Mouse (Mus musculus): ENCODE results near the gene Cacng5. TPM values are rescaled to one million over a fixed set of nuclear protein-coding genes. Genes with fewer than 3 reads are reported as not detected.

Gene Cacng5
- 1 to 10 TPM; 2.0 to 2.5 TPM for total RNA-seq (2021)
- long read RNA-seq, experiment 1, partial matches to known transcripts = 0 of 1 reads
- long read RNA-seq, experiment 1, other reads (novel, unspliced or antisense) = 0 of 1 reads
- long read RNA-seq, experiment 2, partial matches to known transcripts = 0 of 2 reads
- long read RNA-seq, experiment 2, other reads (novel, unspliced or antisense) = 1 of 2 reads

DNA sequence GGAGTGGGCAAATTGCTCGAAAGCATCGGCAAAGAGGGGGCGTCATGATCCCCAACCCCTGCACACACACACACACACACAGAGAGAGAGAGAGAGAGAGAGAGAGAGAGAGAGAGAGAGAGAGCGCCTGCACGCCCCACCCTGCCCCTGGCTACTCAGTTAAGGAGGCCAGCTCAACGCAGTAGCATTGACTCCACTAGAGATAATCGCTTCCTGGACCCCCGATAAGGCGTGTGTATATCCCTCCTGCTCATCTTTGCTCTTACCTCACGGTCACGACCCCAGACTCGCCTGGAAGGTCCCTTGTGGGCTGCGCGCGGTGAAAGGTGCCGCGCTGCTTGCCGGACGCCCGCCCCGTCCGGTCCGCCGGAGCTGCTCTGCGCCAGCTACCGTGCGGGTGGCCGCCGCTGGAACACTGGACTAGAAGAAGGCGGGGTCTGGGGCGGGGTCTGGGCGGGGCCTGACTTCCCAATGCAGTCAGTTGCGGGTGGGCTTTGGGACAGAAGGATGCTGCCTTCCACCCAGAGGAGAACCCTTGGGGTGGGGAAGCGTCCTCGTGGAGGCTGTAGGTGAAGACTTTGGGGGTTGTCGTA, at the start of gene Cacng5:
Gene Cacng5 (minus strand): TSS at position 422 of the 593 bp plus-strand sequence.
- no peak for DNase-seq (ENCODE audit: low spot score in 2 of 2)

DNA sequence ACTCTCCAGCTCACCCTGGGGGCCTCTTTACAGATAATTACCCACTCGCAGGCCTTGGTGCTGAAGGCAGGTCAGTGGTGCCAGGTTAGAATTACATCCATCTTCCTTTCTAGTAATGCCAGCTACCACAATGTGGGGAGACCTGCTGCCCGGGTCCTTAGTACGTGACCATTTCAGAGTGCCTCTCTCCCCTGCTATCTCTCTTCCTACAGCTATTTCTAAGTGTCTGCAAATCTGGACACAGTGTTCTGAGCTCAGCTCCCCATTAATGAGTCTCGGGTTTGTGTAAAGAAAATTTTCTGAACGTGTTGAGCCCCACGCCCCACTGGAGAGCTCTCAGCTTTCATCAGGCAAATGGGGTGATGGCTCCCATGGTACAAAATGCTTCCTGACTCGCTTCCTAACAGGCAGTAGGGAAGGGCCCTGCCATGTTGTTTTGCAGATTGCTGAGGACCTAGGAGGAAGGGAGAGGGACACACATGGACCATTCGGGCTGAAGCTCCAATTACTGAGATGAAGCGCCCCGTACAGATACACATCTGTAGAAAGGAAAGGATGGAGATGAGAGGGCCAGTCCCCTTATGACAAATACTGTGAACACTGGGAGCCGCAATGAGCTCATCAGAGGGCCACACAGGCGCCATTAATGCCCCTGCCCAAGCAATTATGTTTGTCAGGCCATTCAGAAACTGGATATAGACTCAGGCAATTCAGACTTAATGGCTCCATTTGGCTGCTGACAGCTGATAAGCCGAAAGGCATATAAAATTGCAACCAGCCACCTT, 42.9 kb upstream of the Cacng5 start:
- no peak for DNase-seq (ENCODE audit: low spot score in 2 of 2)

DNA sequence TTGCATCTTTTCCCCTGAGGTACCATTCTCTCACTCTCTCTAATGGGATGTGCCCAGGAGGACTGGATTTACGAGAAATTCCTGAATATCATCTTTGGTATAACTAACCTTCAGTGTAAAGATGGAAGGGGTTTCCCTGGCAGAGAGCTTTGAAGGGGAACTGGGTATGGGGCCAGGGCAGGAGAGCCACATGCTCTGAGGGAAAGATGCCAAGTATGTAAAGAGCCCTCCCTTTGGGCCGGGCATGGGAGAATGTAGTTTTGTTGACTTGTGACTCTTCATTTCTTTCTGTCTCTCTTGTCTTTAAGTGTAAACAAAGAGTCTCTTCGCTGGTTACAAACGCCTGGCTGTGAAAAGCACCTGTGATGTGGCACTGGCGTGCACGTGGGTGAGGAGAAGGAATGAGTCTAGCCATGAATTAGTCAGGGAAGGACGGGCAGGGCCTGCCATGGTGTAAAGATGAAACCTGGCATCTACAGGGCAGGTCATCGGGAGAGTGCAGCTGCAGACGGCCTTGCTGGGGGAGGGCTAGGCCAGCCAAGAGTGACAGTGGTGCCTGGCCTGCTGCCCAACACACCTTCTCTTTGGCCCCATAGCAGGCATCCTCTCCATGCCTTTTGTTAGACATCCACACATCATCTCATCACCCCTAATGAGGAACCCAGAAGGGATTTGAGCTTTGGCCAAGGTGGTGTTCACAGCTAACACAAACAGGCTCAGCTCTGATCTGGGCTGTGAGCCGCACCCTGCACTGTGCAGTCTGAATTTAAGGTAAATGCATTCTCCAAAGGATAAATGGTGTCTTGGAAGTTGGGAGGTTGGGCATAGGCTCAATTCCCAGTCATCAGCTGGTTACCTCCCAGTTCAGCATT, 40.6 kb upstream of the Cacng5 start:
- DNase-seq (ENCODE audit: low spot score in 2 of 2) = no peak

DNA sequence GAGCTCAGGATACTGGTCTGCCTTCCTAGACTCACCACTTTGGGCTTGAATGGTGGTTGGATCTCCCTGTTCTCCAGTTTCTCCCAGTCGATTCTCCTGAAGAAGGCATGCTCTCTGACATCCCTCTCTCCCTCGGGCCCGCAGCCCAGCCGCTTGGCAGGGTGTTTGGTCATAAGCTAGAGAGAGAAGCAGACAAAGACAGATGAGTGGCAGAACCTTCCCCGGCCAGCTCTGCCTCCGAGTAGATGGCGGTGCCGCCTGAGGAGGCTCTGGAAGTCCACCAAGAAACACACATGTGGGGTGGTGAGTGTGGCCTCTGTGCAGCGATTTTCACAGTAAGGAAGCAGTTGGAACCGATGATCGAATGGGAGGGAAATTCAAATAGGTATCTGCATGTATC, 36.6 kb upstream of the Cacng5 start:
- DNase-seq (ENCODE audit: low spot score in 2 of 2) = no peak

DNA sequence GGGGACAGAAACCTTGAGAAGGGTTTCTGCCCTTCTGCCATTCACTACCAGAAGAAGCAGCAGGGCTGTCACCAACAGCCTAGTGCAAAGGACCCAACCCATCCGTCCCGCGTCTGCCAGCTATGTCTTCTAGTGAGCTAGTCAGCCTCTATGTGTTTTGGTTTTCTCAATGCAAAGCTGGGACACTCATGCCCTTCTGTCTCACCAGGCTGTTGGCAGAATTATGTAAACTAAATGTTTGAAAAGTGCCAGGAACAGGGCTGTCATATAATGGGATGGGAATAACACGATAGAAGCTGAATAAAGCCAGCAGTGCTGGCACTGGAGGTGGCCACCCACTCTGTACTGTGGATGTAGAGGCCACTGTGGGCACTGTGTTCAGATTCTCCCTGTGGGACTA, 35.8 kb upstream of the Cacng5 start:
- no peak for DNase-seq (ENCODE audit: low spot score in 2 of 2)

DNA sequence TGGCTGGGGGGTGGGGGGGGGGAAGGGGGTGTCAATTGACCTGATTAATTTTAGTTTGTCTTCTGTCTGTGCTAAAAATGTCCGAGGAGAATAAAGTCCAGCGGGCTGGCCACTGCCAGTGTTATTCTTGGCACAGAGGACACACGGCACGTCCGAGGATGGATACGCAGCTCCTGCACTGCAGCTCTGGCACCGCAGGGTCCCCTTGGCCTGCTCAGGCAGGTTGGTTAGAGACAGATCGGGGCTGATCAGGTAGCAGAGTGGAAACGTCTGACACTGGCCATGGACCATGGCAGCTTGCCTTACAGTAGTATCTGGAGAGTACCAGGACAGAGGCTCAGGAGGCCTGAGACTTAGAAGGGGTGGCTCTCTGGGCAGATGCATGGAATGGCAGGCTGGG, 35.4 kb upstream of the Cacng5 start:
- no peak for DNase-seq (ENCODE audit: low spot score in 2 of 2)

DNA sequence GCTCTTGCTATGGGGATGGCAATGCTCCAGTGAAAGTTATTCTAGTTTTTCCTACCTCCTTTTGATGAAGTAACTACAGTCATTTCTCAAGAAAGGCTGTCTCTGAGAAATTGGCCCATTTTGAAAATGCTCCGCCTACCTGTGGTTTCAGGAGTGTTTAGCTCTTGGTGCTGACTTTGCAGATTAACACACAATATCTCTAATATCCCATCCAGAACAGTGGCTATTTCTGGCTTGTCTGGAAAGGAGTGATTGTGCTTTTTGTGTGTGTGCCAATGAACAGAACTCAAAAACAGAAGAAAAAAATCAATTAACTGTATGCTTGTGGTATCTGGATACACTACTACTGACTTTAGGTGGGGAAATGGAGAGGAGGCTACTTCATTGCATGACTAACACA, 33.1 kb upstream of the Cacng5 start:
- DNase-seq (ENCODE audit: low spot score in 2 of 2) = no peak

DNA sequence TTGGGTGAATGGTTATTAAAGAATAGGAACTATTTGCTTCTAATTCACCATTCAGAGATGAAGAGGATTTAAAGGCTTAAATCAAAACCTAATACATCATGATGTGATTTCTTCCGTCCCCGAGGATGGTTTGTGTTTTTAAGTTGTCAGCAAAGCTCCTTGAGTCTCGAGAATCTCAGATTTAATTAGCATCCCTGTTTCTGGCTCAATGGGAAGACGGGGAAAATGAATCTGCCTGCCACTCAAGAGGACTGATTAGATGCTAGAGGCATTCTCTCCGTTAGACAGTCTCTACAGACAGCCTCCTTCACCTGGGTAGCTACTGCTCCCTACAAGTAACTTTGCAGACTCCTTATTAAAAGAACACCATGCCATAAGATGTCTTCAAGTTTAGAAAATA, 32.0 kb upstream of the Cacng5 start:
- no peak for DNase-seq (ENCODE audit: low spot score in 2 of 2)

DNA sequence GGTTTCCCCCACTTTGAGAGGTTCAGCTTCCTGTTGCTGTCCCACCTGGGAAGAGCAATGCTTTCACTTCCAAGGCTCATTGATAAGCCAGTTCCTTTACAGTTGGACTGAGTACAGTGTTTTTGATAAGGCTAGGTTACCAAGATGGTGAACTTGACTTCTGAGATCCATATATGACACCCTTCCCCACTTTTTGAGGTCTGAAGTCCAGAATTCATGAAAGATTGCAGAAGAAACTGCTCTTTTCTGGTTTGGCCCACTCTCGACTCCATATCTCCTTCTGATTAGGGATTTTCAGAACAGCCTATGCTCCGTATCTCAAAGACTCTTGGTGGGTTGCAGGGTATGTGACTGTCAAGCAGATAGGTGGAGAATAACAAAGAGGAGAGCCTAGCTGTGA, 22.1 kb upstream of the Cacng5 start:
- DNase-seq (ENCODE audit: low spot score in 2 of 2) = no peak

DNA sequence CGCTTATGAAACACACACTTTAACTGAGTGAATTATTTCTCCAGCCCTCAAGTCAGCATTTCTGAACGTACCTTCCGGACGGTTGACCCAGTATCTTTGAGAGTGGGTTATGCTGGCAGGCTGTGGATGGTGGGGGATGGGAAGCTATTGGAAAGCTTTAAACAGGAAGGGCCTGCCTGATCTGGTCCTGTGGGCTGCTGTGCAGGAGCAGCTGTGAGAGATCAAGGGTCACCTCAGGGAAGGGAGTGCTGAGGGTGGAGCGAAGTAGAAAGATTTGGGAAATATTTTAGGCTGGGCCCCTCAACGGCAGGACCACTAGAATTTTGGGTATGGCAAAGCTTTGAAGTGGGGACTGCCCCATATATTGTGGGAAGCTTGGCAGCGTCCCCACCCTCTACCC, 16.9 kb upstream of the Cacng5 start:
- DNase-seq (ENCODE audit: low spot score in 2 of 2) = no peak

DNA sequence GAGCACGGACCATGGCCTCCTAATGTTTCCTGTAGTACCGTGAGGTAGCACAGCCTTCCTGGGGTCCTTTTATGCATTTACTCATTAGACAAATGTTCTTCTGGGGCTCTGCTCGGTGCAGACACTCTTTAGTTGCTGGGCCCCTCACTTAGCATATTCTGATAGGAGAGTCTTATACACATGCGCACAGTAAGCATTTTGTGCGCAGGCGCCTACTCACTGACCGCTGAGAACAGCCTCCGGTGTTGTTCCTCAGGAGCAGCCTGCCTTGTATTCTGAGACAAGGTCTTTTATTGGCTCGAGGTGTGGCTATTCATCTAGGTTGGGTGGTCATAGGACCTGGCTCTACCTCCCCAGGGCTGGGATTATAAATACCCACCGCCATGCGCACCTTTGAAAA, 16.4 kb upstream of the Cacng5 start:
- DNase-seq (ENCODE audit: low spot score in 2 of 2) = no peak

DNA sequence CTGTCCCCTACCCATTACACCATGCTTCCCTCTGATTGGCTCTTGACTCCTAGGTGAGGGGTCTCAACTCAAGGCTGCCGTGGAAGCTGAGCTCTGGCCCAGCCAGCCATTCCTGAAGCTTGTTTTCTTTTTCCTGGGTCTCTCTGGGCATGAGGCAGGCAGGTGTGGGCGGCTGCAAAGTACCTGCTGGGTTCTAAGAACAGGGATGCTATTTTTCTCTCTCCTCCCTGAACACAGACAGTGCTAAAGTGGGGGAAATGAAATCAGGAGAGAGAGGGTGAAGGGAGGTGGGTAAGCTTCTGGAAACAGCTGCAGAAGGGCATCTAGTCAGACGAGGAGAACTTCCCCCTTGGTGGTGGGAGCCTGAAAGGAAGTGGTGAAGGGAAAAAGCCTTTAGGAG, 14.9 kb upstream of the Cacng5 start:
- DNase-seq (ENCODE audit: low spot score in 2 of 2) = no peak

DNA sequence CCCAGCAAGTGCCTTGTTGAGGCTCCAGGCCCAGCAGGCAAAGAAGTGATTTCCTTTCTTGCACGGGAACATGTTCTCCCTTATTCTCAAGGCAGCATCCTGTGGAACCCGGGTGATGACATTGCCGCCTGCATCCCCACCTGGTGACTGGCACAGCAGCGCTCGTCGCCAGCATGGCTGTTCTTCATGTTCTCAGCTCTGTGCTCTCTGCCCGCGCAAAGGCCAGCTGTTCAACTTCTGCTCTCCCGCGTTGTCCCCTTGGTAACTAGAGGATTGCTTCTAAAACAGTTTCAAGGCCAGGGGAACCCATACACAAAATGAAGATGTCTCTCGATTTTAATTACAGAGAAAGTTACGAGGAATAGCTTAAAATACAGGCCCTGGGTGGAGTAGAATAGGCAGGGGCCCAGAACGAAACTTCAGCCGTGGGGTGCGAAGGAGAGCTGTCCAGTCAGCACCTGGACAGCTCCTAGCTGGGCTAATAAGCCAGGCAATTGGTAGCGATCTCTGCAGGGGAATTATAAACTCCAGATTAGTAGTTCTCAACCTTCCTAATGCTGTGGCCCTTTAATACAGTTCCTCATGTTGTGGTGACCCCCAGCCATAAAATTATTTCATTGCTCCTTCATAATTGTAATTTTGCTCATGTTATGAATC, 5.1 kb upstream of the Cacng5 start:
- no peak for DNase-seq (ENCODE audit: low spot score in 2 of 2)

DNA sequence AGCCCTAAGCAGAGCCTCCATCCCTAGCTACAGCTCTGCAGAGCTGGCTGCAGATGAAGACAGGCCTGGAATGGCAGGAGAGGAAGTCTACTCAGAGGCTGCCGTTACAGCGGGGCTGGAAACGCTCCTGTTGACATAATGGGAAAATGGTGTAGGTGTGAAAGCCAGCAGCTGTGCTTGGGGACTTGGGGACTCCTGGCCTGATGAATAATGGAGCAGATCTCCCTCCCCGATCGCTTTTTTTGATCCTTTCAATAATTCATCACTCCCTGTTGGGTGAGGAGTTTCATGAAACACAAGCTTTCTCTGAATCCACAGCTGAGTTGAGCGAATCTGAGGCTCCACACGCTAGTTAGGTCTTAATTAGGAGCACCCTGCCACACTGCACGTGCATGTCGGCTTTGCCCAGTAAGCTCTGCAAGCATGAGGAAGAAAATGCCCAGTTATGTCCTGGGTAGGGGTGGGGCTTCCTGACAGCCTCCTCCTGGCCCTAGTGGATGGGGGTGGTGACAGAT, 2.9 kb upstream of the Cacng5 start:
- DNase-seq (ENCODE audit: low spot score in 2 of 2) = no peak

DNA sequence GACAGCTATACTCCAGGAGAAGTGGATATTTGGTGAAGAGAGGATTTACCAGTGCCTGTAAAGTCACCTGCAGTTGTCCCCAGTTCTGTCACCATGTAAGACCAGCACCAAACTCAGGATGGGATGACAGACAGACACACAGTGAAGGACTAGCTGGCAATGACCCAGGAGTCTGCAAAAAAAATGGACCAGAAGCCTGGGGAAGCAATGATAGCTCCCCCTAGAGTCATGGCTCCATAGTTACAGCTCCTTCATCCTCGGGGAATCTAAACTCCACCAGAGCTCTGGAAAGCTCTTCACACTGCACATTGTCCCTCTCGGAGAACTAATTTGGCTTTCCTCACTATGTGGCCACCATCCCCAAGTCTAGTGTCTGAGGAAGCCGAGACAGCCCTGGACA, 1.5 kb downstream of the Cacng5 start:
- no peak for DNase-seq (ENCODE audit: low spot score in 2 of 2)

DNA sequence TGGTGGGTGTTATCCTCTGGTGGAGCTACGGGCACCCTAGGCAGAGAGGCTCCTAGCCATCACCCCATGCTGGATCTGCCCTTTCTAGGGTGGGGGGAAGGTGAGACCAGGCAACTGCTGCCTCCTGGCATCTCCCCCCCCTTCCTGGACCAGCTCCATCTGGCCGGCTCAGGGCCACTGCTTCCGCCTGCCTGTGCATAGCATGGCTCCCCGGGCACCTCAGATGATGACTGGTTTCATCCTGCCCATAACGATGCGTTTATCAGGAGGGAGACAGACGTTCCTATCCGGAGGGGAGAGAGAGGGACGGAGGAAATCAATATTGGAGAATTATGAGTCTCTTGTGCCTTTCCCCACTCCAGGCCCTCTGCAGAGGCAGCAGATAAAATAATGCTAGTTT, 9.5 kb downstream of the Cacng5 start:
- DNase-seq (ENCODE audit: low spot score in 2 of 2) = no peak

DNA sequence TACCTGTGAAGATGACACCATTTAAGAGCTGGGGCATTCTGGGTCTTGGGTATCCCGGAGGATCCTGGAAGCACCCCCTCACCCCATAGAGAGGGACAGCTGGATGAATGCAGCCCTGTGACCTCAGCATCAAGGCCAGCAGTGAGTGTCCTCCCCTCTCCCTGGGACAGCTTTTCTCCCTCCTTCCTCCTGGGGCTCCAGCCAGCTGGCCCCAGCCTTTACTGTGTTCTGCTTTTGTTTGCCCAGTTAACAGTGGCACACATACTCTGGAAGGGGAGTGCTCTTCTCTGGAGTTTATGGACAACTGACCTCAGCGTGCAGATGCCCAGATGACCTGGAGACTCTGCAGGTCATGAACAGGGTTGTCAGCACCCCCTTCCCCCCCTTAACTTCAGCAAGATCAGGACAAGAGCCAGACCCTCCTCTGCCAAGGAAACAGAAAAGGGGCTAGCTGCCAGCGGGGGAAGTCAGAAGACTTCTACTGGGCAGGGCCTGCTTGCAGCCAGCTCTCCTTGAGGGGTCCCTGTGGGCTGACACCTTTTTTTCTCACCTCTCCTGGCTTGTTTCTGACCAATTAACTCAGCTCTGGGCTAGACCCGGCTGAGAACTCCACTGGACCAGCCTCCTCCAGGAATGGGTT, 10.8 kb downstream of the Cacng5 start:
- no peak for DNase-seq (ENCODE audit: low spot score in 2 of 2)

DNA sequence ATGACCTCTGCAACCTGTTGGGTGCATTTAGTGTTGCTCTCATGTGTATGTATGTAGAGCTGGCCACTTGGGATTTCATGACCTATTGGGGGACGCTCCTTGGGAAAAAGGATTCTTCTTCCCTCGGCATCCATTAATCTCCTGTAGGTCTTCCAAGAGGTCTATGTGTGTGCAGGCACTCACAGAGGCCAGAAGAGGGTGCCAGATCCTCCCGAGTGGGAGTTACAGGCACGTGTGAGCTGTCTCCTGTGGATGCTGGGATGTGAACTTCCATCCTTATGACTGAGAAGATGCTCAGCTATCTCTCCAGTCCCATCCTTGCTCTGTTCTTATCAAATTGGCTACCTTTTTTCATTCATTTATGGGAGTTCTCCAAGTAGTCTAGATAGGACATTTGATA, 14.4 kb downstream of the Cacng5 start:
- no peak for DNase-seq (ENCODE audit: low spot score in 2 of 2)

DNA sequence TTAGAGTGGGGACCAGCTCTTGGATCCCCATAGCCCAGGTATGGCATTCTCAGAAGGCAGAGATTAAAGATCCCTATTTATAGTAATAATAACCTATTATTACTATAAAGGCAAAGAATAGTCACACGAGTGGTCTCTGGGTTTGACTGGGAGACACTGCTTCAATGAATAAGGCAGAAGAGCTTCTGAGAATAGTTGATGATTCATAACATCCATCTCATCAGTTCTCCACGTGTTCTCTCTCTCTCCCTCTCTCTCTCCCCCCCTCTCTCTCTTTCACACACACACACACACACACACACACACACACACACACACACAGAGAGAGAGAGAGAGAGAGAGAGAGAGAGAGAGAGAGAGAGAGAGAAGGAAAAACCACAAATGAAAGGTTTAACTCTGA, 16.2 kb downstream of the Cacng5 start:
- no peak for DNase-seq (ENCODE audit: low spot score in 2 of 2)

DNA sequence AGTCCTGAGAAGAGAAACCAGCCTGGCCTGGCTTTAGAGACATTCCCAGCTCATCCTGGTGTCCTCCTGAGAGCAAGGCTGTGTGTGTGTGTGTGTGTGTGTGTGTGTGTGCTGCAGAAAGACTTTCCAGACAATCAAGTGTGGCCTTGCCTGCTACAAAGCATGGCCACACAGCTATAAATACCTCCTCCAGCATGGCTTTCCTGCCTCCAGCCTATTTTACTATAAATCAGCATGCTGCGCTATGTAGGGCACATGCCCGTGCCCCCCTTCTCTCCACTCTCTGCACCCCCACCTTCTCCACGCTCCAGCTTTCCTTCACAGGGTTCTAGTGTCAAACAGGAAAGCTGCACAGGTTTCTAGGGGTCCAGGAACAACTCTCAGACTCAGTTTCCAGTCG, 19.2 kb downstream of the Cacng5 start:
- no peak for DNase-seq (ENCODE audit: low spot score in 2 of 2)

DNA sequence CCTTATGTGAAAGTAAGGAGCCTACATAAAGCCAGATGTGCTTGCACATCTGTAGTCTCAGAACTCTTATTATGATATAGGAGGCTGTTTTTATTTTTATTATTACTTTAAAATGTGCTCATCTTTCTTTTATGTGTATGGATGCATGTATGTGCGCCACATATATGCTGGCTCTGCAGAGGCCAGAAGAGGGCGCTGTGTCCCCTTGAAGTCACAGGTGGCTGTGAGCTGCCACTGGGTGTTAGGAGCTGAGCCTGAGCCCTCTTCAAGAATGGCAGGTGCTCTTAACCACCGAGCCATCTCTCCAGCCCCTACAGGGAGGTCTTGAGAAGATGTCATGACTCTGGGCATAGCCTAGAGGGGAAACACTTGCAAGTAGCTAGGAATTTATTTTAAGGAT, 23.5 kb downstream of the Cacng5 start:
- no peak for DNase-seq (ENCODE audit: low spot score in 2 of 2)

All from adrenal gland, postnatal 4 days (tissue).